Mouse (Mus musculus): ENCODE data around the gene Rxfp1. TPM values are rescaled to one million over a fixed set of nuclear protein-coding genes. Genes with fewer than 3 reads are reported as not detected.

Gene Rxfp1
- polyA plus RNA-seq, 1 experiment = not detected

DNA sequence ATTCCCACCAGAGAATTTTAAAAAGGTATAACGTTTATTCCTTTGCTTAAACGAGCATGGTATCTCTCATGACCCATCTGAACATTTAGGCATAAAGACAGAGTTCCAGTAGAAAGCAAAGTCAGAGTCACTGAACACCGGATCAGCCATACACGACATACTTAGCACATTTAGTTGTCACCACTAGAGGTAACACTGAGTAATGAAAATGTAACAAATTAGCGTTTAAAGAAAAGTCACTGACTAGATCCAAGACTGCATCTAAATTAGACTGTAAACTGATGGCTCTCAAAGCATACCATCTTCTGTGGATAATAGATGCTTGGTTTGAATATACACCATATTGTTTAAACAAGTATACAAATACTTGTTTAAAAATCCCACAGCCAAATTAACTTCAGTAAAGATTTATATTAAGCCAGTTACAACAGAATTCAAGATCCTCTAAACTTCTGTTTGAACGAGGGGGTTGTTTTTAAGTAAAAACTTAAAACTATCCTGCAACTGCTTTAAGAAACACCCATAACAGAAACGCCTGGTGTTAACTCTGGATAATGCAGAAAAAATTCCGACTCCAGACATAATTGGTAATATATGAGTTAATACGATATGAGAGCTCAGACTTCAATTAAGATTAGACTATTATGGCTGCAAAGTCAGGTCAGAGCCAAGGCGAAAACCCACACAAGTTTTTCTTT lies 110.0 kb downstream of the Rxfp1 start:
- H3K27ac ChIP-seq (ENCODE audit: insufficient read depth, low read depth, low read length) = peak overlapping the region; percentile 37; the same call in 1 of the 2 replicates
- H3K4me3 ChIP-seq (ENCODE audit: insufficient read depth, low read length) = peak overlapping the region; percentile 85
- peaks cover 4% of the 10 kb centered on the region; the same call in 1 of the 2 replicates for H3K4me1 ChIP-seq (ENCODE audit: control insufficient read depth, insufficient read depth, low read length)
- TF ChIP-seq CTCF (IDR thresholded peaks at IDR 0.05; ENCODE audit: low read depth, low read length) (no peak), POLR2A (IDR thresholded peaks at IDR 0.05; ENCODE audit: borderline replicate concordance, low read depth, low read length) (no peak)

DNA sequence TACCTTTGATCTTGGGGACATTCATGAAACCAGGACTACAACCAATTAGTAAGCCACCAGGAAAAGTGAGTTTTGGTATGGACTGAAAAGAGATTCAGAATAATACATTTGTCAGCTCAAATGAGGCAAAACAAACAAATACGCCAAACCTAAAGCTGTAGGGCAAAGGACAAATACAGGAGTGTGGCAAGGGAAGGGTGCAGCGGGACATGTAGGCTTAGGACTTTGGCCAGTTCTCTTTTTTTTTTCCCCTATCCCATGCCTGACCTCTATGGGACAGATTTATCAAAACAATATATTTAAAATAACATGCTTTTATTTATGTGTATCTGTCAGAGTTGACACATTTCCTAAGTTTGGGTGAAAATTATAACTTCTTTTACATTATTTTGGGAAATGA lies 127.8 kb downstream of the Rxfp1 start:
- no peaks in the 10 kb centered on the region for H3K4me1 ChIP-seq (ENCODE audit: control insufficient read depth, insufficient read depth, low read length)
- no peak overlapping the region for H3K27ac ChIP-seq (ENCODE audit: insufficient read depth, low read depth, low read length)
- no peak for TF ChIP-seq POLR2A (IDR thresholded peaks at IDR 0.05; ENCODE audit: borderline replicate concordance, low read depth, low read length)
- no peak for TF ChIP-seq CTCF (IDR thresholded peaks at IDR 0.05; ENCODE audit: low read depth, low read length)
- no peak overlapping the region for H3K4me3 ChIP-seq (ENCODE audit: insufficient read depth, low read length)

DNA sequence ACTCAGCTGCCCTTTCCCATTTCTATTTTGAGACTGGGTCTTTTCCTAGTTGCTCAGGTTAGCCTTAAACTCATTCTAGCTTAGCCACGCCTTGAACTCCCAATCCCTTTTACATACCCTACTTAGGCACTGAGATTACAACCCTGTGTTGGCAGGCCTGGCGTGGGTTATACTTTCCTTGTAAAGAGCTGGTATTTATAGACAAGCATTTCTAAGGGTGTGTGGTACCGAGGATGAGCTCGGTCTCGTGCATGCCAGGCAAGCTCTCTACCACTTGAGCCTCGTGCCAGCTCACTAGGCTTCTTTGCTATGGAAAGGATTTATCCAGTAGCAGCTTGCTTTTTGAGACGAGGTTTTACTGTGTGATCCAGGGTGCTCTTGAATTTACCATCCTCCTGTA lies 142.2 kb downstream of the Rxfp1 start:
- TF ChIP-seq CTCF (IDR thresholded peaks at IDR 0.05; ENCODE audit: low read depth, low read length) (no peak), POLR2A (IDR thresholded peaks at IDR 0.05; ENCODE audit: borderline replicate concordance, low read depth, low read length) (no peak)
- Histone ChIP-seq H3K27ac (ENCODE audit: insufficient read depth, low read depth, low read length) (no peak overlapping the region), H3K4me3 (ENCODE audit: insufficient read depth, low read length) (no peak overlapping the region), H3K4me1 (ENCODE audit: control insufficient read depth, insufficient read depth, low read length) (peaks cover 3% of the 10 kb centered on the region)

DNA sequence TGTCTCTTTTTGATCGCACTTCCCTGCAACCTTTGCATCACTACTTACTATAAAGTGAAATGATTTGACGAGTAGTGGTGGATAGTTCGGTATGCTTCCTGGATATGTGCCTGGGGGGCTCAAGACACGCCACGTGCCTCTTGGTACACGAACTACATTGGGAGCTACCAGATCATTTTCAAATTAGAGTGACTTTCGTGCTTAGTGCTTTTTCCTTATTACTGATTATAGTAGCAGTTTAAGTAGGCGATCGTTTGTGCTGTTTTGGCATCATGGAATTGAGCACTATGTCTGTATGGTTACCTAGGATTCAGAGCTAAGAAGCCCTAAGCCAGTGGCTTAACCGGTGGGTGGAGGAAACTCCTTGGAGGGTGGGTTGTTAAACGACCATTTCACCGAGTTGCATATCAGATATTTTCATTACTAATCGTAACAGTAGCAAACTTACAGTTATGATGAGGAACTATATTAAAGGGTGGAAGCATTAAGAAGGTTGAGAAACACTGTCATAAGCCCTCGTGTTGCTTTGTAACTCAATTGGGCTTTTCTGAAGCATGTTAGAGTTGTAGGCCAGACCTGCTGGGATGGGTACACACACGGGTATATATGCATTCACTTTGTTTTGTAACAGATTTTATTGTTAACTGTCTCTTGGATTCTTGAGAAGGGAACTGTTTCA lies 145.7 kb downstream of the Rxfp1 start:
- peak overlapping the region; percentile 68 for H3K27ac ChIP-seq (ENCODE audit: insufficient read depth, low read depth, low read length)
- TF ChIP-seq POLR2A (IDR thresholded peaks at IDR 0.05; ENCODE audit: borderline replicate concordance, low read depth, low read length) (no peak), CTCF (IDR thresholded peaks at IDR 0.05; ENCODE audit: low read depth, low read length) (no peak)
- H3K4me1 ChIP-seq (ENCODE audit: control insufficient read depth, insufficient read depth, low read length) = peaks cover 5% of the 10 kb centered on the region
- peak overlapping the region; percentile 84 for H3K4me3 ChIP-seq (ENCODE audit: insufficient read depth, low read length)

Other genes starting within 250 kb of the Rxfp1 start
- gene Fnip2, start 170.1 kb downstream of the Rxfp1 start, polyA plus RNA-seq (2012; ENCODE audit: insufficient read depth, insufficient read length, missing spikeins) = 125 and 135 TPM in 2 replicates
- 34.9 and 45.8 TPM in 2 replicates for gene Ppid, start 146.5 kb downstream of the Rxfp1 start, polyA plus RNA-seq (2012; ENCODE audit: insufficient read depth, insufficient read length, missing spikeins)
- 10.0 and 12.1 TPM in 2 replicates for gene 4930579G24Rik, start 108.8 kb downstream of the Rxfp1 start, polyA plus RNA-seq (2012; ENCODE audit: insufficient read depth, insufficient read length, missing spikeins)
- gene Etfdh, start 108.4 kb downstream of the Rxfp1 start, polyA plus RNA-seq (2012; ENCODE audit: insufficient read depth, insufficient read length, missing spikeins) = 25.5 and 28.4 TPM in 2 replicates
- gene Tmem144, start 114.9 kb upstream of the Rxfp1 start, polyA plus RNA-seq (2012; ENCODE audit: insufficient read depth, insufficient read length, missing spikeins) = 7.0 and 7.3 TPM in 2 replicates
- 5.2 and 6.0 TPM in 2 replicates for gene Fam198b, start 146.7 kb upstream of the Rxfp1 start, polyA plus RNA-seq (2012; ENCODE audit: insufficient read depth, insufficient read length, missing spikeins)